Mouse (Mus musculus): ENCODE measurements around the gene Arntl.

Gene Arntl

GRCm38 (mm10) chr7:113297813-113298212 is 90.5 kb downstream of the Arntl start:
- DNase-seq = no peak

- DNase-seq = no peak
Observed at GRCm38 (mm10) chr7:113310136-113310535, 102.9 kb downstream of the Arntl start.

GRCm38 (mm10) chr7:113311784-113312183 is 104.5 kb downstream of the Arntl start:
- DNase-seq = peak; percentile 73

GRCm38 (mm10) chr7:113320128-113320527 is 112.9 kb downstream of the Arntl start:
- DNase-seq = no peak

GRCm38 (mm10) chr7:113334036-113334435 is 126.8 kb downstream of the Arntl start:
- DNase-seq = no peak

GRCm38 (mm10) chr7:113335250-113335649 is 128.0 kb downstream of the Arntl start:
- DNase-seq = no peak

GRCm38 (mm10) chr7:113347271-113347670 is 140.0 kb downstream of the Arntl start:
- DNase-seq = no peak

GRCm38 (mm10) chr7:113347694-113348093 is 140.4 kb downstream of the Arntl start:
- DNase-seq = no peak

GRCm38 (mm10) chr7:113349089-113349488 is 141.8 kb downstream of the Arntl start:
- DNase-seq = no peak
